Mouse (Mus musculus) embryo, embryonic 10.5 days (tissue): ENCODE results near the gene Inpp4a.

Experiments used
- DNase-seq: peaks from one replicate; pipeline ENCODE4 v3.0.0-alpha.2; 2015; ENCODE audit warnings: low spot score

Gene Inpp4a

GRCm38 (mm10) chr1:37299540-37300491 is at the start of gene Inpp4a:
Gene Inpp4a (plus strand): TSS chr1:37299865.
- peak; percentile 95 for DNase-seq

GRCm38 (mm10) chr1:37250643-37251310 is 48.9 kb upstream of the Inpp4a start:
- peak; percentile 93 for DNase-seq

GRCm38 (mm10) chr1:37258443-37258842 is 41.2 kb upstream of the Inpp4a start:
- no peak for DNase-seq

GRCm38 (mm10) chr1:37272464-37272863 is 27.2 kb upstream of the Inpp4a start:
- DNase-seq: peak; percentile 87

- no peak for DNase-seq
Measured at GRCm38 (mm10) chr1:37286556-37286955, 13.1 kb upstream of the Inpp4a start.

DNA sequence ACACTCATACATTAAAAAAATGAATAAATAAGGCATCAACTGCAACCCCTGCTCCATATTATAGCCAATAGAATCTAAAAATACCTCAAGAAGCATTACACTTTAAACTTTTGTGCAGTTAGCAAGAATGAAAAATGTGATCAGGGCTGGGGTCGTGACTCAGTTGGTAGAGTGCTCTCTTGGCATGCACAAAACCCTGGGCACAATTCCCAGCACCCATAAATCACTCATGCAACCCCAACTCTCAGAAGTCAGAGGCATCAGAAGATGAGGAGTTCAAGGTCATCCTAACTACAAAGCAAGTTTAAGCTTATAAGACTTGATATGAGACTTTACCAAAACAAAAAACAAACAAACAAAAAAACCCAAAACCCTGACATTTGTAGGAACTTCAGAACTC is 11.9 kb upstream of the Inpp4a start:
- no peak for DNase-seq

- DNase-seq: no peak
Measured at GRCm38 (mm10) chr1:37288181-37288935, 11.3 kb upstream of the Inpp4a start.

GRCm38 (mm10) chr1:37288941-37289340 is 10.7 kb upstream of the Inpp4a start:
- DNase-seq: no peak

DNA sequence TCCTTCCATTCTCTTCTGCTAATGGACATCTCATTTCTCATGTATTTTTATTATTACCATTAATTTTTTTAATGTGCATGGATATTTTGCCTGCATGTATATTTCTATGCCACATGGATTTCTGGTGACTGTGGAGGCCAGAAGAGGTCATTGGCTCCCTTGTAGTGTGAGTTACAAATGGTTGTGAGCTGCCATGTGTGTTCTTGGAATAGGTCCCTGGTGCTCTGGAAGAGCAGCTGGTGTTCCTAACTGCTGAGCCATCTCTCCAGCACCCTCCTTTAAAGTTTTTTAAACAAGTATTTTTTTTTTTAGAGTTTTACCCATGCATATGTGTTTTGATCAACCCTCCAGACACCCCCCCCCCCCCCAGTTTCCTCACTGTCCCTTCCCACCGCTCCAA is 3.3 kb upstream of the Inpp4a start:
- DNase-seq: no peak

DNA sequence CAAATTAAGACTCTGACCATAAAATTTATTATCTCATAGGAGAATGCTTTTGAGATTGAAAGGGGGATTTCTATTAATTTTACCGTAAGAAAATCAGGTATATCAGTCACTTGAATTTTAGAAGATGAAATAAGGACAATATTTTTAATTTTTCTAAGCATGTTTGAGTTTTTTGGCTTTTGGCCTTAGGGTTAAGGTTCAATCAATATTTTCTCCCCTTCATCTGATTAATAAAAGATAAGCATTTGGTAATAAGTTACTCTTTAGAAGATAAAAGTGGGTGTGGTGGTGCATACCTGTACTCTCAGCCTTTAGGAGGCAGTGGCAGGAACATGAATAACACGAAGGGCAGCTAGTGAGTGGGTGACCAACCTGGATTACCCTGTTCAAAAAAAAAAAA is 761 bp upstream of the Inpp4a start:
- no peak for DNase-seq

- no peak for DNase-seq
Measured at GRCm38 (mm10) chr1:37300650-37301049, 985 bp downstream of the Inpp4a start.

- DNase-seq: no peak
Measured at GRCm38 (mm10) chr1:37302801-37303200, 3.1 kb downstream of the Inpp4a start.

DNA sequence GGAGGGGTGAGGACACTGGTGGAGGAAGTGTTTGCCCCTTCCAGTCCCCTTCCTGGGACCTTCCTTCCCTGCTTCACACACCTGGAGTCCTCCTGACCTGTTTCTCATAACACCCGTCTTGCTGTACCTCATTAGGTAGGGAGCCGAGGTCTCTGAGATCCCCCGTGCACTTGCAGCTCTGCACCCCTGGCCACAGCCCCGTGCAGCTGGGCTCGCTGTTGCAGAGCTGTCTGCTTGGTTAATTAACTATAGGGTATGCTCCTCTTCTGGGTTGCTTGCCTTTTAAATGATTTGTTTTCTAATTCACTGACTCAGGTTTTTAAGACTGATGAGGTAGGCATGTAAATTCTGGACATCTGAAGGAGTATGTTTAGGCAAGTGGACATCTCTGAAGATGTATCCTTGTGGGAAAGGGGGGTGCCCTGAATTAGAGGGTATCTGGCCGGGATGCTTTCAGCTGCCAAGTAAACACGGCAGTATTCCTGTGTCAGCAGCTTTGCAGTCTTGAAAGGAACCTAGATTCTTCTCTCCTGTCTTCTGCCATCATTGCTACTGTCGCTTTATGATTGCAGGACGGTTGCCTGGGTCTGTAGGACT is 6.1 kb downstream of the Inpp4a start:
- DNase-seq: no peak

- DNase-seq: no peak
Measured at GRCm38 (mm10) chr1:37307586-37307985, 7.9 kb downstream of the Inpp4a start.

GRCm38 (mm10) chr1:37308021-37308742 is 8.5 kb downstream of the Inpp4a start:
- no peak for DNase-seq

DNA sequence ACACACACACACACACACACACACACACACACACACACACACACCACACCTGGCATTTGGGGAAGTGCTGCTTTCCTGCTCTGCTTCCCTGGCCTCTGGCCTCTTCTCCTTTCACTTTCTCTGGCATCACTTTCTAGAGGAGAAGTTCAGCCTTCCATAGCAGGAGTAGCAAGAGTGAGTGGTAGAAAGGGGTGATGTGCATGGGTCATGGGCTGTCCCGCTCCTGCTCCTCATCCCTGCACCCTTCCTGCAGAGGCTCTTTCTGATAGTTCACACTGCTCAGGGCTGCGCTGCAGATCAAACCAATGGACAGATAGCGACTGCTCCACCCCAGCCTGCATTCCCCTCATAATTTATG is 9.1 kb downstream of the Inpp4a start:
- no peak for DNase-seq

DNA sequence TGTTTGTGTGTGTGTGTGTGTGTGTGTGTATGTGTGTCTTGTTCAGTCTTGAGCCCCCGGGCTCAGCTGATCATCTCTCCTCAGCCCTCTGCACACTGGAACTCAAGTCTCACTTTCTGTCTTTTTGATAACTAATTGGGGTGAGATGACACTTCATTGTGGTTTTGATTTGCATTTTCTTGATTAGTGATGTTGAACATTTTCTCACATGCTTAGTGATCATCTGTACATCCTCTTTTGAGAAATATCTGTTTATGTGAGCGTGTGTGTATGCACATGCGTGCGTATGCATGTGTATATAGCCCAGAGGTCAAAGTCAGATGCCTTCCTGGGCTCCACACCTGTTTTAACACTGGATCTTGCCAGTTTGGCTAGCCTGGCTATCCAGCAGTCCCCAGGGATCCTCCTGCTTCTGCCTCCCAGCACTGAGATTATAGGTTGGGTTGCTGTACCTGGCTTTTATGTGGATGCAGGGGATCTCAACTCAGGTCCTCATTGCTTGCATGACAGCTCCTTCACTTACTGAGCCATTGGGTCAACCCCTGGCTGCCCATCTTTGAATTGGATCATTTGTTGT is 10.4 kb downstream of the Inpp4a start:
- DNase-seq: no peak

DNA sequence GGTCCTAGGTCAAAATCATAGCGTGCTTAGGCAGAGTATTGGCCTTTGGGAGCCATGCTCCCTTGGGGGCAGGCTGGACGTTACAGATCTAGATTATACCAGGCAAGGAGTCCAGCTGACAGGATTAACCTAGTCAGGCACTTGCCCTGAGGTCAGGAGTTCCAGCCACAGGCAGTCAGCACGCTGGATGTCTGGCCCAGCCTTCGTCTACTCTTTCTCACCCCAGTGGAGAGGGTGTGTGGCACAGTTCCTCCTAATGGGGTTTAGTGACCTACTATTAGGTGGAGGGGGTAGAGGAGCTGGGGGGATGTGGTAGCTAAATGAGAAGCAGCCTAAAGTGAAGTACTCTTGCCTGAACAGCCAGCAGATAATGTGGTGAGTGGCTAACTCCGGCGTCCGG is 14.7 kb downstream of the Inpp4a start:
- no peak for DNase-seq

- no peak for DNase-seq
Measured at GRCm38 (mm10) chr1:37317644-37318285, 18.1 kb downstream of the Inpp4a start.

DNA sequence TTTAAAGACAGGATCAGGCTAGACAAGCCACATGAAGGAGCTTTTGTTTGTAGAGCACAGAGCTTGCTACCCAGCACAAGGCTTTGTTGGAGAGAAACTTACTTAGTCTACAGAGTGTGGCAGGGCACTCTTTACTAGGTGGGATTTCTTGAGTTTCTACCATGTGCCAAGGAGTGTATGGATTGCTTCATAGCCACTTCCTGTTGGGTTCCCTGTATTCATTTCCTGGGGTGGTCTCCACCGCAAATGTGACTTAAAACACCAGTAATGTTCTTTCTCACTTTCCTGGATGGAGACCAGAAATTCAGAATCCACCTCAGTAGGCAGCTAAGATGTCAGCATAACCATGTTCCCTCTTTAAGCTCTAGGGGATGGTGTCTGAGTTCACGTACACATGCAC is 18.9 kb downstream of the Inpp4a start:
- no peak for DNase-seq

- DNase-seq: no peak
Measured at GRCm38 (mm10) chr1:37322690-37323089, 23.0 kb downstream of the Inpp4a start.
